Mouse (Mus musculus) neural tube, embryonic 12.5 days (tissue): ENCODE measurements around the gene Gemin2. TPM values are rescaled to one million over a fixed set of nuclear protein-coding genes. Genes with fewer than 3 reads are reported as not detected.
A peak's percentile ranks its signal among the peaks of the same experiment; 100 is the strongest.
"Not testable (repeated sequence)": the region's sequence is repeated elsewhere in the genome, so short reads cannot be mapped to it uniquely, and the experiment has no call there.

ENCODE experiments used
- ATAC-seq: fragments of 200-750 bp; cut with Nextera tagmentation; 2 replicates; pipeline ENCODE4 v1.8.0; 2017; ENCODE audit warnings: low read depth, mild to moderate bottlenecking, moderate TSS enrichment, moderate library complexity; ENCODE audit not compliant: low FRiP score
- H3K27ac ChIP-seq: fragments of 300-500 bp; sonication (generic); 2 replicates; pipeline ENCODE4 v1.5.1; 2016
- H3K27me3 ChIP-seq: fragments of 300-500 bp; sonication (generic); replicated peaks from 2 replicates; pipeline ENCODE4 v1.6.1; 2016; ENCODE audit warnings: mild to moderate bottlenecking
- H3K36me3 ChIP-seq: fragments of 300-500 bp; sonication (generic); 2 replicates; pipeline ENCODE4 v1.6.1; 2016; ENCODE audit warnings: mild to moderate bottlenecking
- H3K4me1 ChIP-seq: fragments of 300-500 bp; sonication (generic); 2 replicates; pipeline ENCODE4 v1.6.1; 2016
- H3K4me2 ChIP-seq: fragments of 300-500 bp; sonication (generic); replicated peaks from 2 replicates; pipeline ENCODE4 v1.6.1; 2016; ENCODE audit warnings: mild to moderate bottlenecking
- H3K4me3 ChIP-seq: fragments of 300-500 bp; sonication (generic); 2 replicates; pipeline ENCODE4 v1.5.1; 2016
- H3K9ac ChIP-seq: fragments of 300-500 bp; sonication (generic); 2 replicates; pipeline ENCODE4 v1.6.1; 2016; ENCODE audit warnings: mild to moderate bottlenecking
- H3K9me3 ChIP-seq: fragments of 300-500 bp; sonication (generic); 2 replicates; pipeline ENCODE4 v1.6.1; 2016; ENCODE audit warnings: mild to moderate bottlenecking
- WGBS: fragments of 180-500 bp; shearing (Covaris S2); methylation state at CpG from one replicate; pipeline ENCODE4 v1.1.7; 2016; 5-methylcytosine and 5-hydroxymethylcytosine counted together
- polyA plus RNA-seq: library from polyadenylated mRNA; unstranded; fragments of >200 nt; fragmentation: Nextera tagmentation; extraction: Ambion mirVana; gene quantifications from 2 replicates; pipeline ENCODE4 v1.2.1, GENCODE M21; 2016

Gene Gemin2
- polyA plus RNA-seq, 1 experiment from 2014 or later = 19.8 TPM

GRCm38 (mm10) chr12:59032101-59032500, 18.9 kb downstream of the Gemin2 start:
- Histone ChIP-seq H3K4me3 (no peak overlapping the region), H3K4me2 (no peak overlapping the region)
- ATAC-seq = no peak

GRCm38 (mm10) chr12:59039162-59039970, 26.2 kb downstream of the Gemin2 start:
- no peaks in the 10 kb centered on the region for H3K27me3 ChIP-seq
- peak; percentile 68; the same call in 1 of the 2 replicates for ATAC-seq
- H3K9me3 ChIP-seq = no peaks in the 10 kb centered on the region
- H3K27ac ChIP-seq = no peak overlapping the region
- no peak overlapping the region for H3K4me3 ChIP-seq
- H3K4me2 ChIP-seq = peak overlapping the region; percentile 43
- no peaks in the 10 kb centered on the region for H3K4me1 ChIP-seq
- no peak overlapping the region for H3K9ac ChIP-seq
- 65% methylated on average over 10 of the region's 10 CpGs for WGBS
- H3K36me3 ChIP-seq = peaks cover 23% of the 10 kb centered on the region

More at GRCm38 (mm10) chr12:59032101-59032500, 18.9 kb downstream of the Gemin2 start:
- no peak overlapping the region for H3K9ac ChIP-seq
- no peaks in the 10 kb centered on the region for H3K9me3 ChIP-seq
- H3K4me1 ChIP-seq = no peaks in the 10 kb centered on the region
- H3K27ac ChIP-seq = no peak overlapping the region
- no peaks in the 10 kb centered on the region for H3K27me3 ChIP-seq
- WGBS = 72% methylated on average over 5 of the region's 5 CpGs
- H3K36me3 ChIP-seq = peaks cover 5% of the 10 kb centered on the region

- WGBS = 3% methylated on average over 23 of the region's 23 CpGs
- Histone ChIP-seq H3K27me3 (no peaks in the 10 kb centered on the region), H3K4me3 (peak overlapping the region; percentile 11; the same call in 1 of the 2 replicates), H3K9me3 (no peaks in the 10 kb centered on the region), H3K9ac (no peak overlapping the region), H3K4me2 (peak overlapping the region; percentile 43), H3K27ac (no peak overlapping the region), H3K36me3 (peaks cover 31% of the 10 kb centered on the region), H3K4me1 (no peaks in the 10 kb centered on the region)
- ATAC-seq = peak; percentile 87
These were observed 27.0 kb downstream of the Gemin2 start for GRCm38 (mm10) chr12:59039971-59040844.

GRCm38 (mm10) chr12:59040851-59041250, 27.7 kb downstream of the Gemin2 start:
- ATAC-seq = 0 out of 2 replicates have a peak, but pooled peaks have one; percentile 39
- 37% methylated on average over 7 of the region's 7 CpGs for WGBS
- Histone ChIP-seq H3K9me3 (no peaks in the 10 kb centered on the region), H3K27me3 (no peaks in the 10 kb centered on the region), H3K4me2 (no peak overlapping the region), H3K9ac (no peak overlapping the region), H3K27ac (no peak overlapping the region), H3K36me3 (peaks cover 36% of the 10 kb centered on the region), H3K4me3 (no peak overlapping the region), H3K4me1 (no peaks in the 10 kb centered on the region)

GRCm38 (mm10) chr12:59052470-59052869, 39.3 kb downstream of the Gemin2 start:
- H3K4me3 ChIP-seq = no peak overlapping the region
- H3K4me1 ChIP-seq = no peaks in the 10 kb centered on the region
- no peaks in the 10 kb centered on the region for H3K27me3 ChIP-seq
- H3K9me3 ChIP-seq = no peaks in the 10 kb centered on the region
- no peak overlapping the region for H3K9ac ChIP-seq
- 99% methylated on average over 3 of the region's 3 CpGs for WGBS
- H3K36me3 ChIP-seq = peaks cover 30% of the 10 kb centered on the region; the same call in 1 of the 2 replicates
- H3K27ac ChIP-seq = no peak overlapping the region
- no peak overlapping the region for H3K4me2 ChIP-seq
- no peak for ATAC-seq

- ATAC-seq = no peak
- Histone ChIP-seq H3K27me3 (no peaks in the 10 kb centered on the region), H3K27ac (no peak overlapping the region), H3K4me2 (no peak overlapping the region), H3K9ac (no peak overlapping the region), H3K9me3 (no peaks in the 10 kb centered on the region), H3K4me3 (no peak overlapping the region), H3K36me3 (peaks cover 25% of the 10 kb centered on the region; the same call in 1 of the 2 replicates), H3K4me1 (no peaks in the 10 kb centered on the region)
- WGBS = 94% methylated on average over 5 of the region's 5 CpGs
These were observed 40.0 kb downstream of the Gemin2 start for GRCm38 (mm10) chr12:59053166-59053565.

- H3K9ac ChIP-seq = no peak overlapping the region
- 0 out of 2 replicates have a peak, but pooled peaks cover under 1% of the 10 kb centered on the region for H3K4me1 ChIP-seq
- H3K36me3 ChIP-seq = peaks cover 25% of the 10 kb centered on the region; the same call in 1 of the 2 replicates
- no peak overlapping the region for H3K4me3 ChIP-seq
- H3K9me3 ChIP-seq = no peaks in the 10 kb centered on the region
- H3K4me2 ChIP-seq = no peak overlapping the region
- H3K27ac ChIP-seq = no peak overlapping the region
- no peak for ATAC-seq
- no peaks in the 10 kb centered on the region for H3K27me3 ChIP-seq
These were observed 40.8 kb downstream of the Gemin2 start for GRCm38 (mm10) chr12:59053976-59054375.

GRCm38 (mm10) chr12:59055196-59055850, 42.1 kb downstream of the Gemin2 start:
- no peak overlapping the region for H3K9ac ChIP-seq

GRCm38 (mm10) chr12:59056222-59056621, 43.0 kb downstream of the Gemin2 start:
- no peak overlapping the region for H3K4me2 ChIP-seq
- 97% methylated on average over 11 of the region's 11 CpGs for WGBS
- no peaks in the 10 kb centered on the region for H3K27me3 ChIP-seq
- H3K36me3 ChIP-seq = peaks cover 25% of the 10 kb centered on the region; the same call in 1 of the 2 replicates
- ATAC-seq = no peak
- H3K27ac ChIP-seq = no peak overlapping the region
- no peak overlapping the region for H3K4me3 ChIP-seq
- H3K9me3 ChIP-seq = no peaks in the 10 kb centered on the region
- no peak overlapping the region for H3K9ac ChIP-seq
- peaks cover 13% of the 10 kb centered on the region for H3K4me1 ChIP-seq

More at GRCm38 (mm10) chr12:59055196-59055850, 42.1 kb downstream of the Gemin2 start:
- peaks cover 25% of the 10 kb centered on the region; the same call in 1 of the 2 replicates for H3K36me3 ChIP-seq
- H3K27me3 ChIP-seq = no peaks in the 10 kb centered on the region
- WGBS = 90% methylated on average over 4 of the region's 4 CpGs
- peaks cover 10% of the 10 kb centered on the region for H3K4me1 ChIP-seq
- no peak overlapping the region for H3K4me2 ChIP-seq
- no peak for ATAC-seq
- H3K9me3 ChIP-seq = no peaks in the 10 kb centered on the region
- H3K27ac ChIP-seq = no peak overlapping the region
- no peak overlapping the region for H3K4me3 ChIP-seq

- Histone ChIP-seq H3K36me3 (peaks cover 18% of the 10 kb centered on the region; the same call in 1 of the 2 replicates), H3K4me1 (peaks cover 13% of the 10 kb centered on the region)
- 92% methylated on average over 5 of the region's 5 CpGs for WGBS
- not testable (repeated sequence) for H3K27ac ChIP-seq, H3K9ac ChIP-seq, H3K9me3 ChIP-seq, H3K27me3 ChIP-seq, H3K4me2 ChIP-seq, H3K4me3 ChIP-seq, ATAC-seq
These were observed 45.0 kb downstream of the Gemin2 start for GRCm38 (mm10) chr12:59058242-59058641.

GRCm38 (mm10) chr12:59060322-59060721, 47.1 kb downstream of the Gemin2 start:
- Histone ChIP-seq H3K27ac (no peak overlapping the region), H3K4me2 (peak overlapping the region; percentile 73), H3K9ac (peak overlapping the region; percentile 86), H3K9me3 (no peaks in the 10 kb centered on the region), H3K4me1 (peaks cover 13% of the 10 kb centered on the region), H3K27me3 (no peaks in the 10 kb centered on the region), H3K4me3 (peak overlapping the region; percentile 82), H3K36me3 (peaks cover 18% of the 10 kb centered on the region; the same call in 1 of the 2 replicates)
- no peak for ATAC-seq
- 73% methylated on average over 4 of the region's 4 CpGs for WGBS
